39 mouse cellular contexts compared by ENCODE assay signal in genomic region chr1:164936060-164936459, GRCm38 (mm10). TPM values are rescaled to one million over a fixed set of nuclear protein-coding genes. Genes with fewer than 3 reads are reported as not detected.
"Had no signal": no experiment of that assay in that cellular context is flagged by ENCODE, and none has a peak within 500 bp of the region (broad histone marks: within the 10 kb centered on the region; RNA-seq: fewer than 3 reads in every experiment).

No protein-coding gene starts in this region.

- H3K27ac ChIP-seq: gastrocnemius, adult 2 months; heart, embryonic 13.5 days; heart, embryonic 15.5 days; hindbrain, embryonic 10.5 days; hindbrain, embryonic 12.5 days; hindbrain, embryonic 14.5 days; kidney, embryonic 15.5 days; kidney, postnatal 0 days; limb, embryonic 13.5 days; limb, embryonic 15.5 days; liver, embryonic 12.5 days; liver, embryonic 14.5 days had no signal

- DNase-seq: gastrocnemius, adult 2 months; gastrocnemius, postnatal 10 days; gastrocnemius, postnatal 25 days; heart, adult 18-20 months; heart, postnatal 14 days; heart, postnatal 36 days; kidney, adult 11 months; kidney, adult 9 months; kidney, postnatal 14 days; kidney, postnatal 36 days; layer of hippocampus, adult 9-11 months; layer of hippocampus, postnatal 36 days; left cerebral cortex, postnatal 4 days had no signal

- H3K9me3 ChIP-seq: heart, embryonic 13.5 days; heart, embryonic 15.5 days; hindbrain, embryonic 10.5 days; hindbrain, embryonic 12.5 days; kidney, embryonic 15.5 days; limb, embryonic 13.5 days; limb, embryonic 15.5 days; liver, embryonic 12.5 days had no signal

- H3K27me3 ChIP-seq: heart, embryonic 13.5 days; heart, embryonic 15.5 days; hindbrain, embryonic 12.5 days; kidney, embryonic 15.5 days; limb, embryonic 13.5 days; limb, embryonic 15.5 days; liver, embryonic 12.5 days had no signal

- ATAC-seq: hindbrain, embryonic 16.5 days; inflammation-experienced regulatory T-cells, adult 6 months; liver, embryonic 12.5 days had no signal

- H3K4me1 ChIP-seq: heart, embryonic 15.5 days; hindbrain, embryonic 10.5 days; hindbrain, embryonic 12.5 days; kidney, embryonic 15.5 days; limb, embryonic 13.5 days; limb, embryonic 15.5 days; liver, embryonic 12.5 days had no signal

- H3K9ac ChIP-seq: heart, embryonic 13.5 days; heart, embryonic 15.5 days; hindbrain, embryonic 12.5 days; hindbrain, embryonic 14.5 days; kidney, embryonic 15.5 days; limb, embryonic 13.5 days; limb, embryonic 15.5 days; liver, embryonic 12.5 days; liver, embryonic 14.5 days had no signal

- H3K36me3 ChIP-seq: heart, embryonic 13.5 days; heart, embryonic 15.5 days; hindbrain, embryonic 10.5 days; hindbrain, embryonic 12.5 days; kidney, embryonic 15.5 days; limb, embryonic 13.5 days; limb, embryonic 15.5 days; liver, embryonic 12.5 days had no signal

- H3K4me2 ChIP-seq: heart, embryonic 11.5 days; heart, embryonic 13.5 days; heart, embryonic 15.5 days; hindbrain, embryonic 12.5 days; hindbrain, embryonic 14.5 days; kidney, embryonic 15.5 days; limb, embryonic 13.5 days; limb, embryonic 15.5 days; liver, embryonic 12.5 days had no signal

- H3K4me3 ChIP-seq: gastrocnemius, adult 2 months; heart, embryonic 13.5 days; heart, embryonic 15.5 days; hindbrain, embryonic 10.5 days; hindbrain, embryonic 12.5 days; kidney, embryonic 15.5 days; limb, embryonic 13.5 days; limb, embryonic 15.5 days; liver, embryonic 12.5 days had no signal

RNA-seq across cellular contexts. Expression of gene Xcl1, which starts 0.7 kb away (rescaled TPM):
- total RNA-seq: gastrocnemius, adult 2 months; gastrocnemius, postnatal 10 days; gastrocnemius, postnatal 25 days; gastrocnemius, postnatal 4 days; granulocyte monocyte progenitor cell, adult 5-6 weeks; heart, adult 8-10 months; heart, postnatal 14 days; heart, postnatal 36 days; layer of hippocampus, adult 18-20 months; layer of hippocampus, postnatal 14 days; layer of hippocampus, postnatal 36 days; left cerebral cortex, adult 18-20 months; left cerebral cortex, adult 8-10 months; left cerebral cortex, postnatal 10 days; left cerebral cortex, postnatal 25 days; left cerebral cortex, postnatal 4 days had no signal
- polyA plus RNA-seq: frontal cortex, adult 2 months; heart, embryonic 11.5 days; heart, embryonic 13.5 days; heart, postnatal 0 days; hindbrain, embryonic 10.5 days; hindbrain, embryonic 12.5 days; hindbrain, embryonic 14.5 days; hindbrain, embryonic 16.5 days; kidney, embryonic 15.5 days; kidney, postnatal 0 days; limb, embryonic 11.5 days; limb, embryonic 13.5 days; limb, embryonic 15.5 days; liver, embryonic 12.5 days; liver, embryonic 14.5 days had no signal
